Mouse (Mus musculus): ENCODE measurements around the gene Szt2. TPM values are rescaled to one million over a fixed set of nuclear protein-coding genes. Genes with fewer than 3 reads are reported as not detected.

Szt2 gene
- total RNA-seq (2021), result 1 to 10 TPM; 5.7 to 6.5 TPM
- long read RNA-seq, experiment 1, result 0 reads
- long read RNA-seq, experiment 2, partial matches to known transcripts, result 1 of 1 reads
- long read RNA-seq, experiment 2, other reads (novel, unspliced or antisense), result 0 of 1 reads

DNA sequence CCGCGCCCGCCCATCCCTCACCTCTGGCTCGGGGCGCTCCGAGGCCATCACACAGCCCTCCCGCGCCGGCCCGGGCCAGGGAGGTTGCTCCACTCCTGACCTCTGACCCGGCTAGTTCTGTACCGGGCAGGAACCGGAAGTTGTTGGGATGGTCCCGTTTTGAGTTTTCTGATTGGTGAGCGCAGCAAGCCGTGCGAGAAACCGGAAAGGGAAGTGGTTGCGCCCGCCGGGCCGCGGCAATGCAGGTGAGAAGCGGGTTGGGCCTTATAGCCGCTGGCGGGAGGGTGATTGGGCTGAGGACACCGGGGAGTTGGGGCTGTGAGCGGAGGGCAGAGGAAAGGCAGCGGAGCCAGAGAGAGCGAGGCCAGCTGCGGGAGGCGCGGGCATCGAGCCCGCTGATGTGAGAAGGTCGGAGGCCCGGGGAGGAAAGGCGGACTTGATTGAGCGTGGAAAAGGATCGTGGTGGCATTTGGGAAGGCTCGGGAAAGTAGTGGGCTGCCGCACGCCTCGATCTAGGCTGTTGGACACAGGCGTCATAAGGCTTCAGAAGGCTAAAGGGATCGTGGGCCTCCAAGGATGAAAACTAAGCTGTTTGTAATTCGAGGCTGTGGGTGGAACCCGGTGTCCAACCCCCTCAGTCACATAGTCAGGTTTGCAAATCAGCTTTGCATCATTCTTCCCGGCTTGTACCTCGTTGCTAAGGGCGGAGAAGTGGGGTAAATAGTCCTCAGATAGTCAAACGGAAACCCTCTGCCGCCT is at the start of gene Szt2, which contains the start of gene Med8:
TSS of gene Szt2 (minus strand) at position 132 of the 759 bp plus-strand sequence.
TSS of gene Med8 (plus strand) at position 196 of the 759 bp plus-strand sequence.
- peak; percentile 80 to 84 for DNase-seq
- intact Hi-C loops (cut with DNase I), result no loop called here

GRCm38 (mm10) chr4:118457345-118457975 is 48.4 kb upstream of the Szt2 start, which contains the start of gene Mpl:
TSS of gene Mpl (minus strand) at chr4:118457513.
- intact Hi-C loops (cut with DNase I), result no loop called here
- no peak for DNase-seq

DNA sequence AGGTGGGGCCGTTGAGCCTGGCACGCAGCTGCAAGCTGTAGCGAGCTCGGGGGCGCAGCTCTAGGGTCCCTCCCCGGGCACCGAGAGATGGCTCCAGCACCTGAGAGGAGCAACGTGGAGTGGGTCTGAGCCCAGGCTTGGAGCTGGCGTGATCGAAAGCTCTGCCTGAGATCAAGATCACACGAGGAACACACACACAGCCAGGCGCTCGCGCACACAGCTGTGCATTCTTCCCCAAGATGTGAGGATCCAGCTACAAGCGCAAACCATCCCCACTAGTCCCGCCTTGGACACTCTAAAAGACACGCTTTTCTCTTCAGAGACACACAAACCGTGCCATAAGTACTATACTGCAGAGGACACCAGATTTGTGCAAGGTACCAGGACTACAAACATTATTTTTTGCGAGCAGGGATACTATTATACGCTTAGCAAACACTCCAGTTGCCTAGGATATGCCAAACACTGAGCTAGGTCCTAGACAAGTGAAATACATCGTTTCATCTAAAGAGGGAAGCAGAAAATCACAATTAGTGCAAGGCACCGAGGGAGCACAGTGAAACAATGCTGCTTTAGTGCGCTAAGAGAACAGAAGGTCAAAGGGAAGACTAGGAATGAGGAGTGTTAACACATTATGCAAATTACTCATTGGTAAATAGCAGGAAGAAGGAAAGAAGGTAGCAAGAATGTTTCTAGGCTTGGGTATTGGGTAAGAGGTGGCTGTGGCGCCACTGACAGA is 37.5 kb upstream of the Szt2 start:
- DNase-seq, result no peak
- intact Hi-C loops (cut with DNase I), result no loop called here

- intact Hi-C loops (cut with DNase I), result no loop called here
- peak in 1 of 2 experiments; percentile 25 for DNase-seq
Measured at GRCm38 (mm10) chr4:118445781-118446414, 36.8 kb upstream of the Szt2 start.

DNA sequence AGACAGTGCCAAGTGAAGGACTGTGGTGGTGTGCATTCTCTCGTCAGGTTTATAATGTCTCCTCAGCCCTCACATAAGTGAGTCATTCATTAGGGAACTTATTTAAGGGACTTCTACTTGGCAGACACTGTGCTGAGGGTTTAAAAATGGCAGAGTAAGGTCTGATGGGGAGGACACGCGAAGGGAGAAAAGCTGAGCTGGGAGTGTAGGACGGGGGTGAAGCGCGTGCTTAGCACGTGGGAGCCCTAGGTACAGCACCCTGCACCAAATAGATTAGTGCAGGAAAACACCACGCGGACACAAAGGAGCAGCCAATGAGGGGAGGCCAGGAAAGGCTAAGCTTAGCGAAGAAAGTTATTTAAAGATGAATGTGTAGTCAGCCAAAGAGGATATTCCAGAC is 36.0 kb upstream of the Szt2 start:
- DNase-seq, result no peak
- intact Hi-C loops (cut with DNase I), result no loop called here

- intact Hi-C loops (cut with DNase I), result no loop called here
- no peak for DNase-seq
Measured at GRCm38 (mm10) chr4:118437829-118438253, 28.8 kb upstream of the Szt2 start.

- intact Hi-C loops (cut with DNase I), result no loop called here
- peak; percentile 77 to 81 for DNase-seq
Measured at GRCm38 (mm10) chr4:118436820-118437603, 27.9 kb upstream of the Szt2 start, which contains the start of gene Cdc20. TSS of gene Cdc20 (minus strand) at chr4:118437352.

- no peak for DNase-seq
- intact Hi-C loops (cut with DNase I), result no loop called here
Measured at GRCm38 (mm10) chr4:118432332-118432731, 23.3 kb upstream of the Szt2 start.

- intact Hi-C loops (cut with DNase I), result no loop called here
- no peak for DNase-seq
Measured at GRCm38 (mm10) chr4:118429215-118429895, 20.3 kb upstream of the Szt2 start.

DNA sequence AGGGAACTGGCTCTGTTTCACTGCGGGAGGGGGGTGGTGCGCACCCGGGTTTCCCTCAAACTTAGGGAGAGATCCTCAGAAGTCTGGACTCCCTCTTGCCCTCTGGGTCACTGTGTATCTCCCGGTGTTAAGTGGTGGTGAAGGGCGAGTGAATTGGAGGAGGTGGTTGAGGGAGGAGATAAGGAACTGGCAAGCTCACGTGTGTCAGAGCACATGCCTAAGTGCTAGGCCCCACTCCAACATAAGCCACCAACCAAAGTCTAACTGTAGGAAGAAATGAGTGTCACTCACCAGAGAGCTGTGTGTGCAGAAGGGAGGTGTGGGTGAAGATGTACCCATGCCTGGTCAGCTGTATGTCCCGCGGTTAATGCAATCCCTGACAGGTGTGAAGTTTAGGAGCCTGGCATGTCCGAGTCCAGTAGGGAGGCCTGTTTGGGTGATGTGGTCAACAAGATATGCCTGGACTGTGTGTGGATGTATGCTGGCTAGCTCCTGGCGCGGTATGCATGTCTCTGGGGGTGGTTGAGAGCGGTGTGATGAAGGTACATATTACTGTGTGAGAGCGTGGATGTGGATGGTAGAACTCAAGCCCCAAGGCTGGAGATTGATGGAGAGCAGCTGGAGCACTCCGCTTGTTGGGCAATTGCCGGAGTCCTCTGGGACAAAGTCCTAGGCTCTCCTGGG is 19.6 kb upstream of the Szt2 start:
- intact Hi-C loops (cut with DNase I), result no loop called here
- DNase-seq, result no peak

DNA sequence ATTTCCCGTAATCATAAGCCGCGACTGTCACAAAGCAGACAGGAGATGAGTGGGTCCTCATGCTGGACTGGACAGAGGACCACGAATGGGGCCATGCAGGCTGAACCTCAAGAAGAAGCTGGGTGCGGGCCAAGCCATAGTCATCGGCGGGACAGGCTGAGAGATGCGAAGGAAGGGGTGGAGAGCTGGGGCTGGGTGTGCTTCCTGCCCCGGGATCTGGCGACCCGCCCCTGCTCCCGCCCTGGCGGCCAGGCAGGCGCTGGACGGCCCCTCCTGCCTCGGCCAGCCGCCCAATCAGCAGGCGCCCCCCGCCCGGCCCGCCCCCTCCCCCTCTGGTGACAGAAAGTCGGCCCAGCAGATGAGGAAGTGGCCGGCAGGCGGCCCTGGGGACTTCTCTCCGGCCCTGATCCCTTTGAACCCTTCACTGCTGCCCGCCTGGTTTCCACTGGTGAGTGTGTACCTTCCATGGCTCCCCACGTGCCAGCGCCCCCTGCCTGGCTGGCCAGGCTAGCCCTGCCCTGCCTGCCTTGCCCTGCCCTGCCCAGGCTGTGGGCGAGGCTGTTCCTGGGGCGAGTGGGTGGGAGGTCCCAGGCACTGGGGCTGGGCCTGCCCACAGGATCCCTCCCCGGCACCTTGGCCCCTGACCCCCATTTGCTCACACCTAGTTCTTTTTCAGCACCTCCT is 18.8 kb upstream of the Szt2 start, which contains the start of gene Elovl1:
TSS of gene Elovl1 (plus strand) at position 326 of the 684 bp plus-strand sequence.
- intact Hi-C loops (cut with DNase I), result no loop called here

DNA sequence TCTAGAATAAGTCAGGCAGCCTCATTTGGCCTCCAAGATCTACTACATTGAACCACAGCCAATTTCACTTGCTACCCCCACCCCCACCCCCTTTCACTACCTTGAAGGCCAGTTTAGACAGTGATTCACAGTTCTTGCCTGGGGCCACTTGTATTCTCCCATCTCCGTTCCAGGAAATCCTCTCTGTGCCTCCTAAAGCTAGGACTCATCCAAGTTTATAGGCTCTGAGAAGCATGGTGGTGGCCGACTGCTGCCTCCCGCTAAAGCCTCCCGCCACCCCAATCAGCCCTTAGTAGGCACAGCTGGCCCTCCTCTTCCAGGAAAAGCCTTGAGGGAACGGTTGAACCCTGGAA is 18.3 kb upstream of the Szt2 start:
- intact Hi-C loops (cut with DNase I), result no loop called here
- DNase-seq, result no peak

More for the DNA sequence above, 18.8 kb upstream of the Szt2 start, which contains the start of gene Elovl1:
- peak; percentile 83 to 88 for DNase-seq

- intact Hi-C loops (cut with DNase I), result no loop called here
- no peak for DNase-seq
Measured at GRCm38 (mm10) chr4:118425374-118425773, 16.3 kb upstream of the Szt2 start.

GRCm38 (mm10) chr4:118424541-118425160 is 15.6 kb upstream of the Szt2 start:
- DNase-seq, result no peak
- intact Hi-C loops (cut with DNase I), result no loop called here

- DNase-seq, result no peak
- intact Hi-C loops (cut with DNase I), result no loop called here
Measured at GRCm38 (mm10) chr4:118421384-118421783, 12.3 kb upstream of the Szt2 start.

GRCm38 (mm10) chr4:118417112-118417797 is 8.2 kb upstream of the Szt2 start:
- intact Hi-C loops (cut with DNase I), result no loop called here
- no peak for DNase-seq

- intact Hi-C loops (cut with DNase I), result no loop called here
- no peak for DNase-seq
Measured at GRCm38 (mm10) chr4:118416329-118416728, 7.3 kb upstream of the Szt2 start.
